Mouse (Mus musculus) ES-Bruce4 (cell line): Measurements from ENCODE around the gene Atp6v1c2. TPM values are rescaled to one million over a fixed set of nuclear protein-coding genes. Genes with fewer than 3 reads are reported as not detected.
A peak's percentile ranks its signal among the peaks of the same experiment; 100 is the strongest.

ENCODE experiments used
- H3K27ac ChIP-seq: 2 replicates; pipeline ENCODE4 v1.5.1; 2012; ENCODE audit warnings: low read length, inconsistent platforms; ENCODE audit not compliant: insufficient read depth
- H3K27me3 ChIP-seq: 2 replicates; pipeline ENCODE4 v1.6.1; 2012; ENCODE audit warnings: mild to moderate bottlenecking, low read length, inconsistent platforms; ENCODE audit not compliant: control insufficient read depth, poor library complexity, insufficient read depth, severe bottlenecking
- H3K36me3 ChIP-seq: 2 replicates; pipeline ENCODE4 v1.6.1; 2012; ENCODE audit warnings: inconsistent platforms, mild to moderate bottlenecking, low read length, moderate library complexity; ENCODE audit not compliant: control insufficient read depth, poor library complexity, insufficient read depth, severe bottlenecking
- H3K4me1 ChIP-seq: one replicate; pipeline ENCODE4 v1.8.1; 2011; ENCODE audit warnings: low read length; ENCODE audit not compliant: control insufficient read depth, insufficient read depth
- H3K4me3 ChIP-seq: 2 replicates; pipeline ENCODE4 v1.5.1; 2011; ENCODE audit warnings: low read depth, mild to moderate bottlenecking, low read length
- H3K9ac ChIP-seq: 2 replicates; pipeline ENCODE4 v1.6.1; 2012; ENCODE audit warnings: low read depth, mild to moderate bottlenecking, inconsistent platforms; ENCODE audit not compliant: poor library complexity, severe bottlenecking
- H3K9me3 ChIP-seq: replicated peaks from 2 replicates; pipeline ENCODE4 v1.6.1; 2012; ENCODE audit warnings: mild to moderate bottlenecking, low read length, inconsistent platforms; ENCODE audit not compliant: control insufficient read depth, poor library complexity, insufficient read depth, severe bottlenecking
- CTCF ChIP-seq: IDR thresholded peaks from one replicate; pipeline ENCODE4 v1.8.1; 2011; ENCODE audit warnings: low read depth, low read length
- EP300 ChIP-seq: IDR thresholded peaks from 2 replicates; pipeline ENCODE4 v1.6.1; 2011; ENCODE audit warnings: low read depth, low read length; ENCODE audit not compliant: insufficient read depth
- POLR2A ChIP-seq: IDR thresholded peaks from one replicate; pipeline ENCODE4 v1.8.1; 2011; ENCODE audit warnings: low read length; ENCODE audit not compliant: insufficient read depth
- polyA plus RNA-seq: library from polyadenylated mRNA; stranded (reverse); fragments of >200 nt; gene quantifications from 2 replicates; pipeline ENCODE4 v1.2.4, GENCODE M21; 2011; ENCODE audit warnings: low read depth; ENCODE audit not compliant: missing spikeins, insufficient read depth, insufficient read length

The Atp6v1c2 gene
- polyA plus RNA-seq, 1 experiment: not detected

GRCm38 (mm10) chr12:17369551-17370325, 40.6 kb upstream of the Atp6v1c2 start:
- Histone ChIP-seq H3K4me3 (no peak overlapping the region), H3K9me3 (no peaks in the 10 kb centered on the region), H3K27ac (no peak overlapping the region), H3K27me3 (no peaks in the 10 kb centered on the region), H3K4me1 (no peaks in the 10 kb centered on the region), H3K36me3 (peaks cover 54% of the 10 kb centered on the region), H3K9ac (no peak overlapping the region)
- no peak for TF ChIP-seq EP300
- TF ChIP-seq CTCF: no peak
- TF ChIP-seq POLR2A: no peak

GRCm38 (mm10) chr12:17369111-17369510, 40.0 kb upstream of the Atp6v1c2 start:
- no peaks in the 10 kb centered on the region for H3K9me3 ChIP-seq
- no peaks in the 10 kb centered on the region for H3K27me3 ChIP-seq
- no peaks in the 10 kb centered on the region for H3K4me1 ChIP-seq
- H3K36me3 ChIP-seq: peaks cover 52% of the 10 kb centered on the region
- no peak overlapping the region for H3K27ac ChIP-seq
- H3K9ac ChIP-seq: no peak overlapping the region
- TF ChIP-seq EP300 (no peak), CTCF (no peak), POLR2A (no peak)
- no peak overlapping the region for H3K4me3 ChIP-seq

- H3K4me3 ChIP-seq: no peak overlapping the region
- no peaks in the 10 kb centered on the region for H3K9me3 ChIP-seq
- H3K36me3 ChIP-seq: peaks cover 55% of the 10 kb centered on the region
- TF ChIP-seq EP300: peak; percentile 35; the same call in 1 of the 2 replicates
- no peak for TF ChIP-seq POLR2A
- TF ChIP-seq CTCF: peak; percentile 92
- H3K27me3 ChIP-seq: no peaks in the 10 kb centered on the region
- H3K27ac ChIP-seq: no peak overlapping the region
- no peaks in the 10 kb centered on the region for H3K4me1 ChIP-seq
- no peak overlapping the region for H3K9ac ChIP-seq
Measured at GRCm38 (mm10) chr12:17366981-17367380, 37.8 kb upstream of the Atp6v1c2 start.

GRCm38 (mm10) chr12:17362316-17362715, 33.2 kb upstream of the Atp6v1c2 start:
- peaks cover 62% of the 10 kb centered on the region for H3K36me3 ChIP-seq
- H3K27ac ChIP-seq: no peak overlapping the region
- TF ChIP-seq POLR2A: no peak
- peaks cover 2% of the 10 kb centered on the region; the same call in 1 of the 2 replicates for H3K9me3 ChIP-seq
- no peak overlapping the region for H3K9ac ChIP-seq
- no peak overlapping the region for H3K4me3 ChIP-seq
- H3K27me3 ChIP-seq: no peaks in the 10 kb centered on the region
- H3K4me1 ChIP-seq: no peaks in the 10 kb centered on the region

- no peak overlapping the region for H3K9ac ChIP-seq
- H3K4me1 ChIP-seq: no peaks in the 10 kb centered on the region
- H3K27ac ChIP-seq: no peak overlapping the region
- peaks cover 72% of the 10 kb centered on the region for H3K36me3 ChIP-seq
- peaks cover 2% of the 10 kb centered on the region; the same call in 1 of the 2 replicates for H3K9me3 ChIP-seq
- H3K27me3 ChIP-seq: no peaks in the 10 kb centered on the region
- TF ChIP-seq POLR2A (no peak), EP300 (no peak), CTCF (no peak)
- no peak overlapping the region for H3K4me3 ChIP-seq
Measured at GRCm38 (mm10) chr12:17360650-17361049, 31.5 kb upstream of the Atp6v1c2 start.

GRCm38 (mm10) chr12:17360104-17360503, 30.9 kb upstream of the Atp6v1c2 start:
- H3K27me3 ChIP-seq: no peaks in the 10 kb centered on the region
- no peak overlapping the region for H3K4me3 ChIP-seq
- H3K9me3 ChIP-seq: peaks cover 2% of the 10 kb centered on the region; the same call in 1 of the 2 replicates
- H3K36me3 ChIP-seq: peaks cover 72% of the 10 kb centered on the region
- no peak for TF ChIP-seq CTCF
- TF ChIP-seq EP300: no peak
- no peak for TF ChIP-seq POLR2A
- H3K9ac ChIP-seq: no peak overlapping the region
- H3K4me1 ChIP-seq: no peaks in the 10 kb centered on the region
- no peak overlapping the region for H3K27ac ChIP-seq
